Mouse (Mus musculus): ENCODE results near the gene Asb16.

DNA sequence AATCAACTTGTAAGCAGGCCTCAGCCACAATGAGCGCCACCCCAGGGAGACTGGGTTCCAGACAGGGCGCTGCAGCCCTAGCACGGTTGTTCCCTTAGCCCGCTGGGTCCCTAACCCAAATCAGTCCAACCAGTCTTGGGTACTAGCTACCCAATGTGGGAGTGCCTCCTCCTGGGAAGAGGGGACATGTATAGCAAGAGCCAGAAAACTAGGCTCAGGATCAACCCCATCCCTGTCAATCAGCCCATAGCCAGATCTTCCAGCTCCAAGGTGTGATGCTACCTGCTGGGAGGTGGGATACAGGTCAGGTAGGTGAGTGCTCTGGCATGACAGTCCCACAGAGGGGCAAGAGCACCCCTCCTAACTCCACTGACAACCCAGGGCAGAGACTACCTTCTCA lies 21.6 kb downstream of the Asb16 start:
- TF ChIP-seq CTCF (IDR thresholded peaks at IDR 0.05; ENCODE audit: low read depth, low read length) (no peak), GATA1 (IDR thresholded peaks at IDR 0.05; ENCODE audit: borderline replicate concordance, low read length) (no peak), TAL1 (conservative IDR thresholded peaks at IDR 0.05; ENCODE audit: low read depth, low read length) (no peak), POLR2AphosphoS5 (IDR thresholded peaks at IDR 0.05; ENCODE audit: insufficient replicate concordance, low read depth, low read length) (no peak)
